Comparison of ENCODE assay signal across 9 mouse cellular contexts in genomic region chr13:93792945-93793642, GRCm38 (mm10). TPM values are rescaled to one million over a fixed set of nuclear protein-coding genes. Genes with fewer than 3 reads are reported as not detected.
DNase-seq lines count a peak whose midpoint lies in the region; ATAC-seq and TF ChIP-seq lines count a peak whose summit lies in the region.
"Had no signal": no experiment of that assay in that cellular context is flagged by ENCODE, and none has a peak within 500 bp of the region (broad histone marks: within the 10 kb centered on the region; RNA-seq: fewer than 3 reads in every experiment).

No protein-coding gene starts in this region.

- ATAC-seq in forebrain, embryonic 12.5 days (ENCODE audit: low FRiP score): peak; percentile 76
- ATAC-seq in intestine, postnatal 0 days: peak; percentile 96
- ATAC-seq in liver, embryonic 16.5 days (ENCODE audit: low read depth): peak; percentile 76

- TF ChIP-seq CTCF in intestine, postnatal 0 days (IDR thresholded peaks at IDR 0.05; ENCODE audit: low read depth): peak; percentile 66

- no peak overlapping the region for H3K4me2 ChIP-seq in forebrain, embryonic 12.5 days
- no peak overlapping the region for H3K4me2 ChIP-seq in intestine, postnatal 0 days (replicated peaks; ENCODE audit: low read depth)
- H3K4me2 ChIP-seq in liver, embryonic 16.5 days (ENCODE audit: low read depth, low read length): no peak overlapping the region

- DNase-seq in cerebellum, adult 8-10 months: peak; percentile 29
- DNase-seq in cerebellum, postnatal 4 days (ENCODE audit: low spot score in 2 of 2): no peak
- peak; percentile 12 for DNase-seq in ES-CJ7 (ENCODE audit: low read depth, low spot score)
- DNase-seq in retina, postnatal 1 day: peak; percentile 81
- DNase-seq in spleen, adult 18-20 months: no peak

- no peaks in the 10 kb centered on the region for H3K36me3 ChIP-seq in forebrain, embryonic 12.5 days (replicated peaks)
- no peaks in the 10 kb centered on the region for H3K36me3 ChIP-seq in intestine, postnatal 0 days (ENCODE audit: control insufficient read depth, insufficient read depth)
- no peaks in the 10 kb centered on the region for H3K36me3 ChIP-seq in liver, embryonic 16.5 days (ENCODE audit: control insufficient read depth, insufficient read depth)
- H3K36me3 ChIP-seq: G1E had no signal

- no peak overlapping the region for H3K9ac ChIP-seq in forebrain, embryonic 12.5 days
- no peak overlapping the region for H3K9ac ChIP-seq in intestine, postnatal 0 days (ENCODE audit: low read depth, low read length)
- no peak overlapping the region for H3K9ac ChIP-seq in liver, embryonic 16.5 days (ENCODE audit: low read depth, low read length)

- 0 out of 2 replicates have a peak overlapping the region, but pooled peaks have one; percentile 15 for H3K27ac ChIP-seq in forebrain, embryonic 12.5 days
- H3K27ac ChIP-seq in intestine, postnatal 0 days (ENCODE audit: low read depth, low read length): peak overlapping the region; percentile 41; the same call in 1 of the 2 replicates
- H3K27ac ChIP-seq in liver, embryonic 16.5 days (ENCODE audit: low read length): no peak overlapping the region

- no peaks in the 10 kb centered on the region for H3K27me3 ChIP-seq in forebrain, embryonic 12.5 days
- H3K27me3 ChIP-seq in intestine, postnatal 0 days (replicated peaks; ENCODE audit: control insufficient read depth, insufficient read depth, low read length): no peaks in the 10 kb centered on the region
- no peaks in the 10 kb centered on the region for H3K27me3 ChIP-seq in liver, embryonic 16.5 days (ENCODE audit: control insufficient read depth, insufficient read depth, low read depth, low read length)

- H3K4me1 ChIP-seq in forebrain, embryonic 12.5 days: 0 out of 2 replicates have a peak, but pooled peaks cover 4% of the 10 kb centered on the region
- H3K4me1 ChIP-seq in intestine, postnatal 0 days (replicated peaks; ENCODE audit: control insufficient read depth, insufficient read depth, low read length): no peaks in the 10 kb centered on the region
- H3K4me1 ChIP-seq in liver, embryonic 16.5 days (ENCODE audit: control insufficient read depth, low read depth, low read length): no peaks in the 10 kb centered on the region

- no peaks in the 10 kb centered on the region for H3K9me3 ChIP-seq in forebrain, embryonic 12.5 days
- no peaks in the 10 kb centered on the region for H3K9me3 ChIP-seq in intestine, postnatal 0 days (ENCODE audit: control insufficient read depth)
- no peaks in the 10 kb centered on the region for H3K9me3 ChIP-seq in liver, embryonic 16.5 days (replicated peaks; ENCODE audit: control insufficient read depth, low read length)

- 57% methylated on average over 11 of the region's 11 CpGs for WGBS in forebrain, embryonic 12.5 days
- 42% methylated on average over 11 of the region's 11 CpGs for WGBS in intestine, postnatal 0 days
- WGBS in liver, embryonic 16.5 days (ENCODE audit: insufficient replicate concordance): 47% methylated on average over 11 of the region's 11 CpGs

- no peak overlapping the region for H3K4me3 ChIP-seq in forebrain, embryonic 12.5 days (replicated peaks)
- no peak overlapping the region for H3K4me3 ChIP-seq in intestine, postnatal 0 days (ENCODE audit: low read depth, low read length)
- H3K4me3 ChIP-seq in liver, embryonic 16.5 days (ENCODE audit: low read depth, low read length): no peak overlapping the region

RNA-seq across cellular contexts. Expression of gene Arsb, which starts 21.7 kb away (rescaled TPM):
- 7.2 and 7.3 TPM in 2 replicates for polyA plus RNA-seq in forebrain, embryonic 12.5 days (2016; fragmentation: Nextera tagmentation; extraction: Ambion mirVana)
- polyA plus RNA-seq in intestine, postnatal 0 days (2015; fragmentation: Nextera tagmentation; extraction: Ambion mirVana): 7.4 and 7.9 TPM in 2 replicates
- polyA plus RNA-seq in liver, embryonic 16.5 days (2015; fragmentation: Nextera tagmentation; extraction: Ambion mirVana): 3.7 and 5.5 TPM in 2 replicates

Comparison
In these comparisons a context has a peak if more than half of its experiments do, and no peak if none do; other contexts are left out.
1. DNase-seq: peak in cerebellum, adult 8-10 months (single experiment), ES-CJ7 (single experiment) and retina, postnatal 1 day (single experiment); none in cerebellum, postnatal 4 days (0 of 2) and spleen, adult 18-20 months (0 of 2).
2. Peak in every context shown above with its lines, with median percentiles within 50 percentile points of each other: ATAC-seq.